ENCODE assay signal across 15 mouse cellular contexts in genomic region chr4:149461579-149462304, GRCm38 (mm10). TPM values are rescaled to one million over a fixed set of nuclear protein-coding genes. Genes with fewer than 3 reads are reported as not detected.
DNase-seq lines count a peak whose midpoint lies in the region; ATAC-seq and TF ChIP-seq lines count a peak whose summit lies in the region.
"Had no signal": no experiment of that assay in that cellular context is flagged by ENCODE, and none has a peak within 500 bp of the region (broad histone marks: within the 10 kb centered on the region; RNA-seq: fewer than 3 reads in every experiment).

No protein-coding gene starts in this region.

- ATAC-seq in midbrain, embryonic 14.5 days (ENCODE audit: low FRiP score, low TSS enrichment) = no peak
- no peak for ATAC-seq in midbrain, embryonic 11.5 days (ENCODE audit: low FRiP score)
- ATAC-seq: liver, postnatal 0 days; midbrain, embryonic 15.5 days; Patski had no signal

- no peaks in the 10 kb centered on the region for H3K9me3 ChIP-seq in midbrain, embryonic 14.5 days (ENCODE audit: control insufficient read depth, low read length)
- no peaks in the 10 kb centered on the region for H3K9me3 ChIP-seq in midbrain, embryonic 11.5 days (ENCODE audit: control insufficient read depth, low read length)
- H3K9me3 ChIP-seq: limb, embryonic 10.5 days; midbrain, embryonic 15.5 days; neural tube, embryonic 12.5 days had no signal

- H3K27ac ChIP-seq in kidney, adult 2 months (ENCODE audit: insufficient read depth, low read depth, low read length) = no peak overlapping the region
- no peak overlapping the region for H3K27ac ChIP-seq in midbrain, embryonic 14.5 days (replicated peaks; ENCODE audit: low read depth, low read length)
- no peak overlapping the region for H3K27ac ChIP-seq in midbrain, embryonic 11.5 days (ENCODE audit: low read depth, low read length)
- H3K27ac ChIP-seq: limb, embryonic 10.5 days; midbrain, embryonic 15.5 days; neural tube, embryonic 12.5 days had no signal

- WGBS in kidney, adult 2 months = 57% methylated on average over 7 of the region's 7 CpGs
- 77% methylated on average over 7 of the region's 7 CpGs for WGBS in midbrain, embryonic 14.5 days
- 69% methylated on average over 5 of the region's 7 CpGs for WGBS in midbrain, embryonic 11.5 days

- no peaks in the 10 kb centered on the region for H3K4me1 ChIP-seq in kidney, adult 2 months (ENCODE audit: control insufficient read depth, insufficient read depth, low read length)
- H3K4me1 ChIP-seq in midbrain, embryonic 14.5 days (ENCODE audit: control insufficient read depth, insufficient read depth, low read length) = no peaks in the 10 kb centered on the region
- H3K4me1 ChIP-seq in midbrain, embryonic 11.5 days (ENCODE audit: control insufficient read depth, insufficient read depth, low read length) = no peaks in the 10 kb centered on the region
- H3K4me1 ChIP-seq: limb, embryonic 10.5 days; neural tube, embryonic 12.5 days had no signal

- H3K27me3 ChIP-seq in kidney, adult 2 months (replicated peaks; ENCODE audit: control insufficient read depth, insufficient read depth, low read length) = no peaks in the 10 kb centered on the region
- H3K27me3 ChIP-seq in midbrain, embryonic 14.5 days (ENCODE audit: control insufficient read depth, insufficient read depth, low read length) = no peaks in the 10 kb centered on the region
- H3K27me3 ChIP-seq in midbrain, embryonic 11.5 days (ENCODE audit: control insufficient read depth, insufficient read depth, low read length) = no peaks in the 10 kb centered on the region
- H3K27me3 ChIP-seq: midbrain, embryonic 15.5 days; neural tube, embryonic 12.5 days; Patski had no signal

- peak; percentile 56 for DNase-seq in kidney, adult 2 months
- no peak for DNase-seq in kidney, adult 18-20 months
- peak; percentile 31 for DNase-seq in midbrain, embryonic 14.5 days
- DNase-seq in midbrain, embryonic 11.5 days (ENCODE audit: low spot score, missing footprints) = no peak
- DNase-seq in cerebellum, adult 8-10 months = peak; percentile 66
- DNase-seq in retina, postnatal 1 day = peak; percentile 59
- DNase-seq in frontal cortex, postnatal 10 days (ENCODE audit: low spot score in 2 of 2) = no peak
- DNase-seq: adrenal gland, adult 8-10 months; layer of hippocampus, adult 9-11 months; liver, postnatal 0 days had no signal

- TF ChIP-seq CTCF in kidney, adult 2 months (conservative IDR thresholded peaks at IDR 0.05; ENCODE audit: insufficient read depth, insufficient read length, low read depth, low read length) = no peak

- H3K36me3 ChIP-seq in kidney, adult 2 months (ENCODE audit: control insufficient read depth, insufficient read depth, low read length) = no peaks in the 10 kb centered on the region
- H3K36me3 ChIP-seq in midbrain, embryonic 14.5 days (ENCODE audit: control insufficient read depth, insufficient read depth, low read length) = 0 out of 2 replicates have a peak, but pooled peaks cover 4% of the 10 kb centered on the region
- no peaks in the 10 kb centered on the region for H3K36me3 ChIP-seq in midbrain, embryonic 11.5 days (ENCODE audit: control insufficient read depth, insufficient read depth, low read length)
- H3K36me3 ChIP-seq: midbrain, embryonic 15.5 days; neural tube, embryonic 12.5 days had no signal

- H3K4me2 ChIP-seq in midbrain, embryonic 14.5 days (ENCODE audit: low read length) = no peak overlapping the region
- H3K4me2 ChIP-seq in midbrain, embryonic 11.5 days = no peak overlapping the region
- H3K4me2 ChIP-seq: midbrain, embryonic 15.5 days; neural tube, embryonic 12.5 days had no signal

- TF ChIP-seq POLR2A in kidney, adult 2 months (IDR thresholded peaks at IDR 0.05; ENCODE audit: low read depth, low read length) = no peak

- H3K9ac ChIP-seq in midbrain, embryonic 14.5 days (replicated peaks; ENCODE audit: low read length) = no peak overlapping the region
- no peak overlapping the region for H3K9ac ChIP-seq in midbrain, embryonic 11.5 days (ENCODE audit: low read length)
- H3K9ac ChIP-seq: liver, postnatal 0 days; midbrain, embryonic 15.5 days; neural tube, embryonic 12.5 days had no signal

- H3K4me3 ChIP-seq in kidney, adult 2 months (ENCODE audit: insufficient read depth, low read depth, low read length) = no peak overlapping the region
- no peak overlapping the region for H3K4me3 ChIP-seq in midbrain, embryonic 14.5 days (replicated peaks; ENCODE audit: low read depth, low read length)
- no peak overlapping the region for H3K4me3 ChIP-seq in midbrain, embryonic 11.5 days (ENCODE audit: low read depth, low read length)
- H3K4me3 ChIP-seq: limb, embryonic 10.5 days; midbrain, embryonic 15.5 days; neural tube, embryonic 12.5 days had no signal

RNA-seq across cellular contexts. Expression of gene Rbp7, which starts 7.0 kb away (rescaled TPM):
- polyA plus RNA-seq in kidney, adult 2 months (2012; rRNA removed) = 2.0 and 2.9 TPM in 2 replicates
- 0.50 TPM in 1 of 2 replicates, not detected in the other for polyA plus RNA-seq in midbrain, embryonic 14.5 days (2014; fragmentation: Nextera tagmentation; extraction: Ambion mirVana)
- not detected in 2 replicates for polyA plus RNA-seq in midbrain, embryonic 11.5 days (2014; fragmentation: Nextera tagmentation; extraction: Ambion mirVana)
- polyA plus RNA-seq: limb, embryonic 10.5 days; liver, postnatal 0 days; neural tube, embryonic 12.5 days; Patski had no signal

RNA-seq across cellular contexts. Expression of gene Tmem274, which starts 15.4 kb away (rescaled TPM):
- polyA plus RNA-seq in kidney, adult 2 months (2012; rRNA removed) = 0.18 TPM in 1 of 2 replicates, not detected in the other
- polyA plus RNA-seq in midbrain, embryonic 14.5 days (2014; fragmentation: Nextera tagmentation; extraction: Ambion mirVana) = not detected in 2 replicates
- not detected in 2 replicates for polyA plus RNA-seq in midbrain, embryonic 11.5 days (2014; fragmentation: Nextera tagmentation; extraction: Ambion mirVana)
- polyA plus RNA-seq: heart, embryonic 14.5 days; liver, postnatal 0 days; midbrain, embryonic 15.5 days; Patski had no signal

RNA-seq across cellular contexts. Expression of gene Nmnat1, which starts 23.3 kb away (rescaled TPM):
- polyA plus RNA-seq in kidney, adult 2 months (2012; rRNA removed) = 17.9 and 21.9 TPM in 2 replicates
- polyA plus RNA-seq in midbrain, embryonic 14.5 days (2014; fragmentation: Nextera tagmentation; extraction: Ambion mirVana) = 5.6 and 9.4 TPM in 2 replicates
- 15.1 and 15.5 TPM in 2 replicates for polyA plus RNA-seq in midbrain, embryonic 11.5 days (2014; fragmentation: Nextera tagmentation; extraction: Ambion mirVana)

RNA-seq across cellular contexts. Expression of gene Lzic, which starts 23.3 kb away (rescaled TPM):
- polyA plus RNA-seq in kidney, adult 2 months (2012; rRNA removed) = 7.7 and 8.6 TPM in 2 replicates
- 48.9 and 49.7 TPM in 2 replicates for polyA plus RNA-seq in midbrain, embryonic 14.5 days (2014; fragmentation: Nextera tagmentation; extraction: Ambion mirVana)
- 48.2 and 50.1 TPM in 2 replicates for polyA plus RNA-seq in midbrain, embryonic 11.5 days (2014; fragmentation: Nextera tagmentation; extraction: Ambion mirVana)

RNA-seq across cellular contexts. Expression of gene Ube4b, which starts 35.2 kb away (rescaled TPM):
- polyA plus RNA-seq in kidney, adult 2 months (2012; rRNA removed) = 49.5 and 56.5 TPM in 2 replicates
- 56.8 and 59.1 TPM in 2 replicates for polyA plus RNA-seq in midbrain, embryonic 14.5 days (2014; fragmentation: Nextera tagmentation; extraction: Ambion mirVana)
- 53.3 and 53.7 TPM in 2 replicates for polyA plus RNA-seq in midbrain, embryonic 11.5 days (2014; fragmentation: Nextera tagmentation; extraction: Ambion mirVana)

Comparison
In these comparisons a context has a peak if more than half of its experiments do, and no peak if none do; other contexts are left out.
1. DNase-seq: peak in kidney, adult 2 months (single experiment), midbrain, embryonic 14.5 days (single experiment), cerebellum, adult 8-10 months (single experiment) and retina, postnatal 1 day (single experiment); none in kidney, adult 18-20 months (single experiment), midbrain, embryonic 11.5 days (single experiment) and frontal cortex, postnatal 10 days (0 of 2).